Mouse (Mus musculus) C2C12 (cell line): ENCODE results near the gene F11r.

Experiments used
- CEBPB ChIP-seq: IDR thresholded peaks from one replicate; pipeline ENCODE4 v1.6.1; 2011; ENCODE audit warnings: low read depth, mild to moderate bottlenecking, control low read depth, moderate library complexity
- CTCF ChIP-seq: IDR thresholded peaks from one replicate; pipeline ENCODE4 v1.5.1; 2011; ENCODE audit not compliant: control insufficient read depth, insufficient read depth, insufficient read length
- FOSL1 ChIP-seq: IDR thresholded peaks from one replicate; pipeline ENCODE4 v1.8.0; 2011; ENCODE audit warnings: mild to moderate bottlenecking, low read length; ENCODE audit not compliant: poor library complexity, insufficient read depth, severe bottlenecking
- MAX ChIP-seq: IDR thresholded peaks from one replicate; pipeline ENCODE4 v1.6.1; 2011; ENCODE audit warnings: mild to moderate bottlenecking, control low read depth
- MYOD1 ChIP-seq: IDR thresholded peaks from one replicate; pipeline ENCODE4 v1.6.1; 2011; ENCODE audit warnings: low read depth; ENCODE audit not compliant: control insufficient read depth, insufficient read length
- MYOG ChIP-seq: IDR thresholded peaks from one replicate; pipeline ENCODE4 v1.6.1; 2011; ENCODE audit not compliant: control insufficient read depth, insufficient read length; ENCODE audit errors: extremely low read depth
- USF1 ChIP-seq: IDR thresholded peaks from one replicate; pipeline ENCODE4 v1.6.1; 2011; ENCODE audit warnings: low read depth, mild to moderate bottlenecking, control low read depth, moderate library complexity

DNA sequence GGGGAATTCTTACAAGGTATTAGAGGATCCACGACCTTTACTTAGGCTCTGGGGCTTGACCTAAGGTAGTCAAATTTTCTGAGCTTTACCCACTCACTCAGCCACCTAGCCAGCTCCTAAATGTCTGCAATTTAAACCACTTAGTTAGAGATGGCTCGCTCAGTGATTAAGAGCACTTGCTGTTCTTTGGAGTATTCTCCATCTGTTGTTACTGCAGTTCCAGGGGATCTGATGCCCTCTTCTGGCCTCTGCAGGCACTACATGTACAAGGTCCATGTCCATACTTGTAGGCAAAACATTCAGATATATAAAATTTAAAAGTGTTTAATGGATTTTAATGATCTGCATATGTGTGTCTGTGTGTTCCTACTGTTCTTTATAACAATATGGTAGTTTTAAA, 41.6 kb downstream of the F11r start:
- TF ChIP-seq CTCF (no peak), USF1 (no peak), MYOD1 (no peak), MAX (no peak), MYOG (no peak), CEBPB (no peak), FOSL1 (no peak)
